Mouse (Mus musculus) liver, postnatal 0 days (tissue): ENCODE results near the gene Fgf14. TPM values are rescaled to one million over a fixed set of nuclear protein-coding genes. Genes with fewer than 3 reads are reported as not detected.
A peak's percentile ranks its signal among the peaks of the same experiment; 100 is the strongest.
"Not testable (repeated sequence)": the region's sequence is repeated elsewhere in the genome, so short reads cannot be mapped to it uniquely, and the experiment has no call there.

ENCODE experiments used
- ATAC-seq: fragments of 200-750 bp; cut with Nextera tagmentation; 2 replicates; pipeline ENCODE4 v1.8.0; 2017; ENCODE audit warnings: mild to moderate bottlenecking, moderate library complexity
- DNase-seq: peaks from one replicate; pipeline ENCODE4 v3.0.0-alpha.2; 2016
- H3K27ac ChIP-seq: fragments of 300-500 bp; sonication (generic); 2 replicates; pipeline ENCODE4 v1.5.1; 2014; ENCODE audit warnings: antibody characterized with exemption, moderate library complexity, mild to moderate bottlenecking, low read depth
- H3K27me3 ChIP-seq: fragments of 300-500 bp; sonication (generic); 2 replicates; pipeline ENCODE4 v1.6.1; 2014; ENCODE audit warnings: low read length, control low read depth, mixed read lengths; ENCODE audit not compliant: insufficient read depth
- H3K36me3 ChIP-seq: fragments of 300-500 bp; sonication (generic); replicated peaks from 2 replicates; pipeline ENCODE4 v1.6.1; 2014; ENCODE audit warnings: mild to moderate bottlenecking, control low read depth, low read length, moderate library complexity, mixed read lengths; ENCODE audit not compliant: insufficient read depth
- H3K4me1 ChIP-seq: fragments of 300-500 bp; sonication (generic); 2 replicates; pipeline ENCODE4 v1.6.1; 2014; ENCODE audit warnings: antibody characterized with exemption, mild to moderate bottlenecking, control low read depth; ENCODE audit not compliant: insufficient read depth
- H3K4me2 ChIP-seq: fragments of 300-500 bp; sonication (generic); 2 replicates; pipeline ENCODE4 v1.6.1; 2014; ENCODE audit warnings: low read depth, mild to moderate bottlenecking, low read length, moderate library complexity, mixed read lengths
- H3K4me3 ChIP-seq: fragments of 300-500 bp; sonication (generic); 2 replicates; pipeline ENCODE4 v1.5.1; 2014; ENCODE audit warnings: low read depth, low read length
- H3K9ac ChIP-seq: fragments of 300-500 bp; sonication (generic); replicated peaks from 2 replicates; pipeline ENCODE4 v1.6.1; 2014; ENCODE audit warnings: mild to moderate bottlenecking, moderate library complexity
- H3K9me3 ChIP-seq: fragments of 300-500 bp; sonication (generic); 2 replicates; pipeline ENCODE4 v1.6.1; 2016; ENCODE audit warnings: mild to moderate bottlenecking, control low read depth, low read length, mixed read lengths
- CTCF ChIP-seq: sonication (generic); IDR thresholded peaks from 2 replicates; pipeline ENCODE4 v1.5.1; 2016; ENCODE audit warnings: antibody characterized with exemption, low read depth
- EP300 ChIP-seq: IDR thresholded peaks from 2 replicates; pipeline ENCODE4 v1.6.1; 2016; ENCODE audit warnings: antibody characterized with exemption, low read depth, mild to moderate bottlenecking
- WGBS: fragments of 180-500 bp; shearing (Covaris S2); extraction: QIAGEN DNeasy Blood & Tissue Kit; methylation state at CpG from one replicate; pipeline ENCODE4 v1.1.7; 2014; ENCODE audit not compliant: insufficient replicate concordance; 5-methylcytosine and 5-hydroxymethylcytosine counted together
- polyA plus RNA-seq: library from polyadenylated mRNA; unstranded; fragments of >200 nt; fragmentation: Nextera tagmentation; extraction: Ambion mirVana; gene quantifications from 2 replicates; pipeline ENCODE4 v1.2.1, GENCODE M21; 2015

Gene Fgf14
- polyA plus RNA-seq, 1 experiment from 2014 or later, result not detected

GRCm38 (mm10) chr14:124444831-124445230 lies 232.1 kb downstream of the Fgf14 start:
- Histone ChIP-seq H3K4me2 (no peak overlapping the region), H3K27me3 (no peaks in the 10 kb centered on the region), H3K9ac (no peak overlapping the region), H3K27ac (no peak overlapping the region), H3K4me1 (no peaks in the 10 kb centered on the region), H3K36me3 (no peaks in the 10 kb centered on the region), H3K4me3 (no peak overlapping the region), H3K9me3 (no peaks in the 10 kb centered on the region)
- no peak for DNase-seq
- no peak for TF ChIP-seq EP300
- TF ChIP-seq CTCF, result no peak
- ATAC-seq, result no peak

- DNase-seq, result peak; percentile 18
Observed at GRCm38 (mm10) chr14:124439298-124439697, 237.6 kb downstream of the Fgf14 start.

GRCm38 (mm10) chr14:124411890-124412289 lies 265.0 kb downstream of the Fgf14 start:
- Histone ChIP-seq H3K4me3 (no peak overlapping the region), H3K36me3 (no peaks in the 10 kb centered on the region), H3K4me2 (no peak overlapping the region), H3K27me3 (no peaks in the 10 kb centered on the region), H3K9ac (no peak overlapping the region), H3K9me3 (no peaks in the 10 kb centered on the region), H3K27ac (no peak overlapping the region), H3K4me1 (no peaks in the 10 kb centered on the region)
- ATAC-seq (no peak), DNase-seq (no peak)
- 78% methylated on average over 2 of the region's 2 CpGs for WGBS
- TF ChIP-seq CTCF (no peak), EP300 (no peak)

More at GRCm38 (mm10) chr14:124439298-124439697, 237.6 kb downstream of the Fgf14 start:
- not testable (repeated sequence) for H3K4me1 ChIP-seq, H3K27ac ChIP-seq, H3K27me3 ChIP-seq, H3K4me3 ChIP-seq, ATAC-seq, H3K36me3 ChIP-seq, H3K9me3 ChIP-seq, H3K9ac ChIP-seq, H3K4me2 ChIP-seq
- 22% methylated on average over 3 of the region's 3 CpGs for WGBS

- no peaks in the 10 kb centered on the region for H3K9me3 ChIP-seq
- no peaks in the 10 kb centered on the region for H3K27me3 ChIP-seq
- H3K4me1 ChIP-seq, result no peaks in the 10 kb centered on the region
- H3K4me3 ChIP-seq, result no peak overlapping the region
- no peak overlapping the region for H3K9ac ChIP-seq
- ATAC-seq, result no peak
- H3K36me3 ChIP-seq, result no peaks in the 10 kb centered on the region
- H3K27ac ChIP-seq, result no peak overlapping the region
- WGBS, result 0% methylated on average over 1 of the region's 1 CpGs
- no peak for DNase-seq
- peak; percentile 65 for TF ChIP-seq CTCF
- no peak for TF ChIP-seq EP300
- H3K4me2 ChIP-seq, result no peak overlapping the region
Observed at GRCm38 (mm10) chr14:124410945-124411344, 266.0 kb downstream of the Fgf14 start.

GRCm38 (mm10) chr14:124328391-124328790 lies 348.5 kb downstream of the Fgf14 start:
- H3K4me3 ChIP-seq, result no peak overlapping the region
- no peak overlapping the region for H3K27ac ChIP-seq
- TF ChIP-seq CTCF (no peak), EP300 (no peak)
- no peaks in the 10 kb centered on the region for H3K27me3 ChIP-seq
- ATAC-seq, result no peak
- H3K9me3 ChIP-seq, result no peaks in the 10 kb centered on the region
- H3K4me1 ChIP-seq, result no peaks in the 10 kb centered on the region
- DNase-seq, result no peak
- no peak overlapping the region for H3K4me2 ChIP-seq
- no peak overlapping the region for H3K9ac ChIP-seq
- H3K36me3 ChIP-seq, result no peaks in the 10 kb centered on the region

DNA sequence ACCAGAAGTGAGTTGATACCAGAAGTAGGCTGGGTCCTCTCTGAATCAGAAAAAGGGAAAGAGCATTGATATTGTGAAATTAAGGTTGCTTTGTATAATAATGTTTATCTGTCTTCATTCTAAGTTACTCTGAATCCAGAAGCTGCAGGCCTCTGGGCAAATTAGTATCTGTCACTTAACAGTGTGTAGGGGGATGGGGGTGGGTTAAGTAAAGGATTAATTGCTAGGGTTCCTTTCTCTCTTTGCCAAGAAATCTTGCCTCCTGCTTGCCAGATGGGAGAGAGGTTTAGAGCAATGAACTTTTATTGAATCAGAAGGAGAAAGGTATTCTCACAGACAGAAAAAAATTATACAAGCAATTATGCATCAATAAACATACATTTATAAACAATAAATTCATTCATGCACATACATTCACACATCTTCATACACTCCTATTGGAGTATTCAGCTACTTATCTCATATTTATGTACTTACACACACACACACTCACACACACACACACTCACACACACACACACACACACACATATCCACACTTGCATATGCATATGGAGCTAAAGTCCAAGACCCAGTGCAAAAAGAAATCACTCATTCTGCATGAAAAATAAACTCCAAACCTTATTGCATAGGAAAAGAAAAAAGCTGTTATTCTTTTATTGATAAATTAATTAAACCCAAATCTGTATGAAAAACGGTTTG lies 357.8 kb downstream of the Fgf14 start:
- no peaks in the 10 kb centered on the region for H3K27me3 ChIP-seq
- 30% methylated on average over 1 of the region's 1 CpGs for WGBS
- H3K9ac ChIP-seq, result no peak overlapping the region
- H3K4me3 ChIP-seq, result no peak overlapping the region
- H3K9me3 ChIP-seq, result no peaks in the 10 kb centered on the region
- no peaks in the 10 kb centered on the region for H3K4me1 ChIP-seq
- ATAC-seq (no peak), DNase-seq (no peak)
- H3K4me2 ChIP-seq, result no peak overlapping the region
- no peak overlapping the region for H3K27ac ChIP-seq
- no peaks in the 10 kb centered on the region for H3K36me3 ChIP-seq
- no peak for TF ChIP-seq CTCF
- no peak for TF ChIP-seq EP300

DNA sequence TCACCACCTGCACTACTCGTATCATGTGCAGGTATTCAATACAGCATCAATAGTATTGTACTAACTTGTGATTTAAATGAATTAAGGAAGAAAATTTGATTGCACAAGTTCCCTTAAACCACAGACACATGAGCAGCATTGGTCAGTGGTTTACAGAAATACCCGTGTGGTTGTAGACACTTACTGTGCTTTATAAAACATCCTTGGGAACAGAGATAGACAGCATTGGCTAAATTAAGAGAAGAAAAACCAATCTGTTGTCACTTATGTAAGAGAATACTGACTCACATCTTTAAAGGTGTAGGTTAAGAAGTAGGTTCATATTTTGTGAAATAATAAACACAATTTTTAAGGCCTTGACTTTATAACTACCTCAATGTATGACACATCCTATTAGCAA lies 361.4 kb downstream of the Fgf14 start:
- WGBS, result 54% methylated on average over 2 of the region's 2 CpGs
- H3K9ac ChIP-seq, result no peak overlapping the region
- TF ChIP-seq CTCF (no peak), EP300 (no peak)
- no peak overlapping the region for H3K4me3 ChIP-seq
- H3K36me3 ChIP-seq, result no peaks in the 10 kb centered on the region
- no peaks in the 10 kb centered on the region for H3K27me3 ChIP-seq
- no peak overlapping the region for H3K4me2 ChIP-seq
- H3K9me3 ChIP-seq, result no peaks in the 10 kb centered on the region
- no peaks in the 10 kb centered on the region for H3K4me1 ChIP-seq
- no peak for DNase-seq
- no peak overlapping the region for H3K27ac ChIP-seq
- no peak for ATAC-seq
